Mouse (Mus musculus): ENCODE measurements around the gene Cux1. TPM values are rescaled to one million over a fixed set of nuclear protein-coding genes. Genes with fewer than 3 reads are reported as not detected.

The Cux1 gene
- polyA plus RNA-seq, 1 experiment from 2014 or later = 114 TPM

DNA sequence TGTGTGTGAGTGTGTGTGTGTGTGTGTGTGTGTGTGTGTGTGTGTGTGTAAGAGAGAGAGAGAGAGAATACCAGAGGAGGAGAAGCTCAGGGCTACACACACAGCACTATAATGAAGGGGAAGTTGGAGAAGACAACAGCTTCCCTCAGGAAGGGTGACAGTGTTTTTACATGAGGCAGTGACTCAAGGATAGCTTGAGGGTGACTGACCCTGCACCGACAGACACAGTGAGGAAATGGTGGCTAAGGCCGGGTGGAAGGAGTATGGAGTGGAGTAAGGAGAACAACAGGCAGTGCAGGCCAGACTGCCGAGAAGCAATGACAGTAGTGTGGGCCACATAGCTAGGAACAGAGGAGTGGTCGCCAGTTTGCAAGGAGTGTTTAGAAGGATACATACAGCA lies 137.6 kb downstream of the Cux1 start:
- no peak for ATAC-seq (ENCODE audit: borderline replicate concordance, extremely low read depth, low FRiP score, low TSS enrichment)
- no peaks in the 10 kb centered on the region for H3K36me3 ChIP-seq
- H3K4me3 ChIP-seq = no peak overlapping the region
- WGBS = 62% methylated on average over 4 of the region's 4 CpGs
- no peak overlapping the region; the same call in 1 of the 2 replicates for H3K27ac ChIP-seq
- H3K4me1 ChIP-seq = peaks cover 48% of the 10 kb centered on the region
- H3K4me2 ChIP-seq = no peak overlapping the region
- no peaks in the 10 kb centered on the region for H3K9me3 ChIP-seq
- no peaks in the 10 kb centered on the region for H3K27me3 ChIP-seq
- no peak overlapping the region for H3K9ac ChIP-seq

DNA sequence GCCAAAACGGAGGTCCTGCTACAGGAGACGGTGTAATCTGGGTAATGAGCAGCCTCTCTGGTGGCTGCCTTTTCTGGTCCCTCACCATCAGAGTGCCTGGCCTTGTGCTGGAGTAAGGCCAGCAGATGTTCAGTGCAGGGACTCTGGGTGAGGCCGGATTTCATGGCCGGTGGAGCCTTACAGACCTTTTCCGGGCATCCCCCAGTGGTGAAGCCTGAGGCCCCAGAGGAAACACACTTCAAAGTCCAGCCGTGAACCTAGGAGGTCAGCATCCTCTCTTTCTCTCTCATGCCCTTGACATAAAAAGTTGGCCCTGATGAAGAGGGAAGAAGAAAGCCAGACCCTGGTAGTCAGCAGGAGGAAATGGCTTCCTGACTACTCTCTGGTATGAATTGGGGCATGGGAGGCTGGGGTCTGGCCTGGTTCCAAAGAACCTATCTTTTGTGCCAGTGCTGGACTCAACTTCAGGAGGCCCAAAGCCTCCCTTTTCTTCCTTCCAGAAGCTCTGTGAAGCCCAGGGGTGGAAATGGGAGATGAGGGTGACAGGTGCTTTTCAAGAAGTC lies 138.7 kb downstream of the Cux1 start:
- Histone ChIP-seq H3K9ac (no peak overlapping the region), H3K4me1 (peaks cover 48% of the 10 kb centered on the region)
- 23% methylated on average over 6 of the region's 6 CpGs for WGBS

DNA sequence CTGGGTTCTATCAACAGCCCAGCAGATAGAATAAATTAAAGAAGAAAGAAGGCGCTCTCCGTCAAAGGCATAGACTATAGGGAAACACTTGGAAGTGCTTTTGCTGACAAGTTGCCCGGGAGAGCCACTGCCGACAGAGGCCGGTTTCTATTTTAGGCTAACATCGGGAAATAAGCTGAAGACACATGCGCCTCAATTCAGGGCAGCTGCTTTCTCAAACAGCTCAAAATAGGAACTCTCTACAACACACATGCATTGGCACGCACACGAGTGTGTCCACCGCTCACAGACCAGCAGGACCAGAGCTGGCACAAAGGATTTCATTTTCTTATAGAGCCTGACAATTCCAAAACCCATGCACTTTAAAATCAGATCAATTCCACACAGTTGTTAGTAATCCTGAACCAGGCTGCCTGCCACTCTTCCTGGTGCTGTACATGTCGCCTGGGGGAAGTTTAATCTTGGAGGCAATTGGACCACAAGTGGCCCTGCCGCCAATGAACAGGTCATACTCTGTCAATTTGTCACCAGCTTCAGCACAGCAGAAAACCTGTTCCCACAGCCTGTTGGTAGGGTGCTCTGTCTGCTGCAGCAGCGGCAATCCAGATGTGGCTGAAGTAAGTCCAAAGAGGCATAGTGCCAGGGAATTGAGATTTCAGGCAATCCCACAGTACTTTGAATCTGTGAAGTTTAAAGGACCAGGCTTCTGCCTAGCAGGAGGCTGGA lies 139.4 kb downstream of the Cux1 start:
- peak; percentile 27 for ATAC-seq (ENCODE audit: borderline replicate concordance, extremely low read depth, low FRiP score, low TSS enrichment)
- peak overlapping the region; percentile 4; the same call in 1 of the 2 replicates for H3K4me2 ChIP-seq
- WGBS = 21% methylated on average over 13 of the region's 13 CpGs
- no peak overlapping the region for H3K9ac ChIP-seq
- H3K27ac ChIP-seq = peak overlapping the region; percentile 74
- no peak overlapping the region for H3K4me3 ChIP-seq
- H3K27me3 ChIP-seq = no peaks in the 10 kb centered on the region
- H3K4me1 ChIP-seq = peaks cover 48% of the 10 kb centered on the region
- no peaks in the 10 kb centered on the region for H3K9me3 ChIP-seq
- no peaks in the 10 kb centered on the region for H3K36me3 ChIP-seq

More for the DNA sequence above, 138.7 kb downstream of the Cux1 start:
- Histone ChIP-seq H3K27ac (peak overlapping the region; percentile 74), H3K9me3 (no peaks in the 10 kb centered on the region), H3K36me3 (no peaks in the 10 kb centered on the region), H3K4me3 (no peak overlapping the region), H3K27me3 (no peaks in the 10 kb centered on the region), H3K4me2 (no peak overlapping the region)
- ATAC-seq (ENCODE audit: borderline replicate concordance, extremely low read depth, low FRiP score, low TSS enrichment) = peak; percentile 47; the same call in 1 of the 2 replicates

GRCm38 (mm10) chr5:136427121-136427771 lies 140.0 kb downstream of the Cux1 start:
- Histone ChIP-seq H3K4me3 (no peak overlapping the region), H3K36me3 (no peaks in the 10 kb centered on the region), H3K9ac (no peak overlapping the region), H3K27ac (peak overlapping the region; percentile 74), H3K27me3 (no peaks in the 10 kb centered on the region), H3K4me1 (peaks cover 48% of the 10 kb centered on the region), H3K4me2 (no peak overlapping the region), H3K9me3 (no peaks in the 10 kb centered on the region)
- ATAC-seq (ENCODE audit: borderline replicate concordance, extremely low read depth, low FRiP score, low TSS enrichment) = 0 out of 2 replicates have a peak, but pooled peaks have one; percentile 20
- 26% methylated on average over 4 of the region's 4 CpGs for WGBS

DNA sequence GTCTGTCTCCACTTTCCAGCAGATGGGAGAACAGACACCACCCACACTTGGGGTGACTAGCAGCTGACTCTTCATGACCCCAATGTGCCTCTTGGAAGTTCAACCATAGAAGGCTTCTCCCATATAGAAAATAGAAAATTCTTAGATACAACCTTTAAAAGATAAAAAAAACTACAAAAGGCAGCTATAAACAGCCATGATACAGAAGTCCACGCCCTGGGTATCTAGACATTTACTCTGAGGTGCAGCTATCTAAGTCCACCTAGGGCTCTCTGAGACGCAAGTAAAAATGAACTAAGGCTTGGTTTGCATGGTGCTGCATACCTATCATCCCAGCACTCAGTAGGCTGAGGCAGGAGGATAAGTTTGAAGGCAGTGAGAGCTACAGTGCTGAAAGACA lies 144.3 kb downstream of the Cux1 start:
- Histone ChIP-seq H3K27me3 (no peaks in the 10 kb centered on the region), H3K9me3 (no peaks in the 10 kb centered on the region), H3K27ac (no peak overlapping the region), H3K4me2 (no peak overlapping the region), H3K4me3 (no peak overlapping the region), H3K9ac (no peak overlapping the region), H3K4me1 (peaks cover 36% of the 10 kb centered on the region), H3K36me3 (no peaks in the 10 kb centered on the region)
- ATAC-seq (ENCODE audit: borderline replicate concordance, extremely low read depth, low FRiP score, low TSS enrichment) = no peak
- 87% methylated on average over 2 of the region's 2 CpGs for WGBS

GRCm38 (mm10) chr5:136421885-136422284 lies 145.4 kb downstream of the Cux1 start:
- no peaks in the 10 kb centered on the region for H3K9me3 ChIP-seq
- no peak overlapping the region for H3K4me2 ChIP-seq
- no peaks in the 10 kb centered on the region for H3K36me3 ChIP-seq
- H3K27me3 ChIP-seq = no peaks in the 10 kb centered on the region
- no peak overlapping the region for H3K27ac ChIP-seq
- H3K4me3 ChIP-seq = no peak overlapping the region
- ATAC-seq (ENCODE audit: borderline replicate concordance, extremely low read depth, low FRiP score, low TSS enrichment) = no peak
- H3K9ac ChIP-seq = no peak overlapping the region
- WGBS = 64% methylated on average over 3 of the region's 3 CpGs
- H3K4me1 ChIP-seq = peaks cover 28% of the 10 kb centered on the region

DNA sequence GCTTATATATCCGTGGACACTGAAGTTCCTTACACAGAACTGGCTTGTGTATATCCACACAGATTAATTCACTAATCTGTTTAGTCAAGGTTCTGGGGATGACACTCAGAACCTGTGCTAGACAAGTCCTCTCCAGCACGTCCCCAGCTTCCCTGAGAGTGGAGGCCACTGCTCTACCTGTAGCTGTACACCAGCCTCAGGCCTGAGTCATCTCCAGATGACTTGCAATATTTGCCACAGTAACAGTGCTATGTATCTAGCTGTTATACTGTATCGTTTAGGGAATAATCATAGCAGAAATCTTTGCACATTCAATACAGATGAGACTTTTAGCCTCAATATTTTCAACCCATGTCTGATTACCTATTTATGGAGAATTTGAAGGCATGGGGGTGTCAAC lies 146.0 kb downstream of the Cux1 start:
- Histone ChIP-seq H3K27me3 (no peaks in the 10 kb centered on the region), H3K4me2 (no peak overlapping the region), H3K9ac (no peak overlapping the region), H3K4me1 (peaks cover 23% of the 10 kb centered on the region), H3K36me3 (no peaks in the 10 kb centered on the region), H3K27ac (no peak overlapping the region), H3K4me3 (no peak overlapping the region), H3K9me3 (no peaks in the 10 kb centered on the region)
- 87% methylated on average over 3 of the region's 3 CpGs for WGBS
- no peak for ATAC-seq (ENCODE audit: borderline replicate concordance, extremely low read depth, low FRiP score, low TSS enrichment)

DNA sequence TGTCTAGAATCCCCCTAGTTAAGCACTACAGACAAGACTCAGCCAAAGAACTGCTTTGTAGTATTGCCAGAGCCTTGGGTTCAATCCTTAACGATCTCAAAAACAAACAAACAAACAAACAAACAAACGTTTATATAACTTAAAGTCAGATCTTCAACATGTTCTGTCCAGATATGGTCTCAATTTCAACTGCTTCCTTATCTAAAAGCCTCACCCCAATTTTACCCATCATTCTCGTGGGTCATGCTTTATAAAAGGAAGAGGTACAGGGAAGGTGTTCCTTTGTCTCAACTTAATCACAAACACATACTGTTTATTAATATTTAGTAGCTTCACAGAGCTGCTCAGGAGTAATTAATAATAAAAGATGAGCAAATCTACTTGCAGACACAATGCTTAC lies 146.9 kb downstream of the Cux1 start:
- H3K9ac ChIP-seq = no peak overlapping the region
- no peak overlapping the region for H3K4me3 ChIP-seq
- H3K27ac ChIP-seq = no peak overlapping the region
- ATAC-seq (ENCODE audit: borderline replicate concordance, extremely low read depth, low FRiP score, low TSS enrichment) = no peak
- H3K4me2 ChIP-seq = no peak overlapping the region
- no peaks in the 10 kb centered on the region for H3K27me3 ChIP-seq
- no peaks in the 10 kb centered on the region for H3K9me3 ChIP-seq
- no peaks in the 10 kb centered on the region for H3K36me3 ChIP-seq
- 71% methylated on average over 3 of the region's 3 CpGs for WGBS
- peaks cover 21% of the 10 kb centered on the region for H3K4me1 ChIP-seq

GRCm38 (mm10) chr5:136417891-136418290 lies 149.4 kb downstream of the Cux1 start:
- 66% methylated on average over 4 of the region's 4 CpGs for WGBS
- H3K9ac ChIP-seq = no peak overlapping the region
- no peak overlapping the region for H3K4me2 ChIP-seq
- no peaks in the 10 kb centered on the region for H3K36me3 ChIP-seq
- peak overlapping the region; percentile 59; the same call in 1 of the 2 replicates for H3K27ac ChIP-seq
- no peaks in the 10 kb centered on the region for H3K9me3 ChIP-seq
- no peak for ATAC-seq (ENCODE audit: borderline replicate concordance, extremely low read depth, low FRiP score, low TSS enrichment)
- H3K4me3 ChIP-seq = no peak overlapping the region
- H3K4me1 ChIP-seq = peaks cover 31% of the 10 kb centered on the region
- H3K27me3 ChIP-seq = no peaks in the 10 kb centered on the region

DNA sequence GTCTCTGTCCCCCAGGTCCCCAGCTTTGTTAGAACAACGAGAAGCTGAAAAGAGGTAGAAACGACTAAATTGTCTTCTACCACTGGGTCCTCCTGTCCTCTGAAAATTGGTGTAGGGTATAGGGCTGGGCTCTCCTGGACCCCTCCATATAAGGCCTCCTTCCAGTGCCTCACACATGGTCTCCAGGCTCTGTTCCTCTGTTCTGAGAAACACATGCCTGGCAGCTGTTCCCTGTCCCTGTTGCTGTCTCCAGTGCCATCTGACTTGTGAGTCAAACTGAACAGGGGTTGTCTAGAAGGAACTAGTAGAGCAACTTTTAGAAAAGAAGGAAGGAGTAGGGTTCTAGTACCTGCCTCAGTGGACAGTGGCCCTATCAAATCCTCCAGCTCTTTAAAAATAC lies 152.8 kb downstream of the Cux1 start:
- 65% methylated on average over 2 of the region's 2 CpGs for WGBS
- H3K27me3 ChIP-seq = no peaks in the 10 kb centered on the region
- ATAC-seq (ENCODE audit: borderline replicate concordance, extremely low read depth, low FRiP score, low TSS enrichment) = no peak

DNA sequence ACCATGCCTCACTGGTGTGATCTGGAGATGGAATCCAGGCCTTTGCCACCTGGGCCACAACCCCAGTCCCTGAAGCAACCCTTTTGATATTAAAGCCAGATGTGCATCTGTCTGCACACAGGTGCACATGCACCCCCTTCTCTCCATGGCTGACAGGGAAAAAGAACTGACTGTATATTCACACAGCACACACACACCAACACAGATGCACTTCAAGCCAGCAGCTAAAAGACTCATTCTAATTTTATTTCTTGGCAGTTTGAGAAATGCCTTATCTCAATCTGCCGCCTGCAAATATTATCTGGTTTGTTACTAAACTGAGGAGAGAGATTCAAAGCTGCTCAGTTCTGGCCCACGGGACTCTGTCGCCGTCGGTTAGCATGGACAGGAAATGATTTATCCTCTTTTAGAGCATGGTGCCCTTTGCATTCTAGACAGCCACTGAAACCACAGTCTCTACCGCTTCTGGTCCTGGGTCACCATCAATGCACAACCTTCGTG lies 156.6 kb downstream of the Cux1 start:
- Histone ChIP-seq H3K9me3 (no peaks in the 10 kb centered on the region), H3K9ac (no peak overlapping the region), H3K27me3 (no peaks in the 10 kb centered on the region), H3K4me3 (no peak overlapping the region), H3K27ac (no peak overlapping the region), H3K36me3 (peaks cover 11% of the 10 kb centered on the region), H3K4me1 (peaks cover 26% of the 10 kb centered on the region), H3K4me2 (no peak overlapping the region)
- 46% methylated on average over 7 of the region's 7 CpGs for WGBS
- no peak for ATAC-seq (ENCODE audit: borderline replicate concordance, extremely low read depth, low FRiP score, low TSS enrichment)

More for the DNA sequence above, 152.8 kb downstream of the Cux1 start:
- H3K36me3 ChIP-seq = 0 out of 2 replicates have a peak, but pooled peaks cover 3% of the 10 kb centered on the region
- H3K27ac ChIP-seq = 0 out of 2 replicates have a peak overlapping the region, but pooled peaks have one; percentile 19
- no peak overlapping the region for H3K4me2 ChIP-seq
- no peaks in the 10 kb centered on the region for H3K9me3 ChIP-seq
- no peak overlapping the region for H3K4me3 ChIP-seq
- H3K9ac ChIP-seq = no peak overlapping the region
- H3K4me1 ChIP-seq = peaks cover 35% of the 10 kb centered on the region

GRCm38 (mm10) chr5:136406357-136406756 lies 160.9 kb downstream of the Cux1 start:
- no peak overlapping the region for H3K4me3 ChIP-seq
- H3K27me3 ChIP-seq = no peaks in the 10 kb centered on the region
- no peak overlapping the region for H3K4me2 ChIP-seq
- no peak overlapping the region for H3K9ac ChIP-seq
- H3K4me1 ChIP-seq = peaks cover 43% of the 10 kb centered on the region
- peaks cover 8% of the 10 kb centered on the region for H3K36me3 ChIP-seq
- no peaks in the 10 kb centered on the region for H3K9me3 ChIP-seq
- ATAC-seq (ENCODE audit: borderline replicate concordance, extremely low read depth, low FRiP score, low TSS enrichment) = no peak
- no peak overlapping the region for H3K27ac ChIP-seq

All from lung, embryonic 15.5 days (tissue).